Mouse (Mus musculus) kidney, postnatal 0 days (tissue): ENCODE results near the gene Actr5. TPM values are rescaled to one million over a fixed set of nuclear protein-coding genes. Genes with fewer than 3 reads are reported as not detected.

Source experiments
- ATAC-seq: fragments of 200-750 bp; cut with Nextera tagmentation; replicated peaks from 2 replicates; pipeline ENCODE4 v1.8.0; 2017; ENCODE audit warnings: low read depth, moderate number of reproducible peaks, moderate TSS enrichment, moderate library complexity; ENCODE audit not compliant: low FRiP score
- DNase-seq: peaks from one replicate; pipeline ENCODE4 v3.0.0-alpha.2; 2016; ENCODE audit warnings: low spot score
- H3K27ac ChIP-seq: fragments of 300-500 bp; sonication (generic); 2 replicates; pipeline ENCODE4 v1.5.1; 2014; ENCODE audit warnings: mild to moderate bottlenecking
- H3K27me3 ChIP-seq: fragments of 300-500 bp; sonication (generic); 2 replicates; pipeline ENCODE4 v1.6.1; 2014; ENCODE audit warnings: low read length, mixed read lengths; ENCODE audit not compliant: insufficient read depth
- H3K36me3 ChIP-seq: fragments of 300-500 bp; sonication (generic); 2 replicates; pipeline ENCODE4 v1.6.1; 2014; ENCODE audit warnings: low read length, mixed read lengths; ENCODE audit not compliant: insufficient read depth
- H3K4me1 ChIP-seq: fragments of 300-500 bp; sonication (generic); replicated peaks from 2 replicates; pipeline ENCODE4 v1.6.1; 2014; ENCODE audit warnings: antibody characterized with exemption, low read length, mixed read lengths; ENCODE audit not compliant: insufficient read depth
- H3K4me2 ChIP-seq: fragments of 300-500 bp; sonication (generic); 2 replicates; pipeline ENCODE4 v1.6.1; 2014; ENCODE audit warnings: mild to moderate bottlenecking, low read length, moderate library complexity, mixed read lengths
- H3K4me3 ChIP-seq: fragments of 300-500 bp; sonication (generic); replicated peaks from 2 replicates; pipeline ENCODE4 v1.5.1; 2014; ENCODE audit warnings: low read depth, low read length
- H3K9ac ChIP-seq: fragments of 300-500 bp; sonication (generic); 2 replicates; pipeline ENCODE4 v1.6.1; 2014; ENCODE audit warnings: low read depth, low read length
- H3K9me3 ChIP-seq: fragments of 300-500 bp; sonication (generic); replicated peaks from 2 replicates; pipeline ENCODE4 v1.6.1; 2016; ENCODE audit warnings: low read length, inconsistent platforms, mixed read lengths
- CTCF ChIP-seq: IDR thresholded peaks from 2 replicates; pipeline ENCODE4 v1.5.1; 2016; ENCODE audit warnings: antibody characterized with exemption, low read depth, mild to moderate bottlenecking, moderate library complexity
- WGBS: fragments of 180-500 bp; shearing (Covaris S2); extraction: QIAGEN DNeasy Blood & Tissue Kit; methylation state at CpG from one replicate; pipeline ENCODE4 v1.1.7; 2014; 5-methylcytosine and 5-hydroxymethylcytosine counted together
- polyA plus RNA-seq: library from polyadenylated mRNA; unstranded; fragments of >200 nt; fragmentation: Nextera tagmentation; extraction: Ambion mirVana; gene quantifications from 2 replicates; pipeline ENCODE4 v1.2.1, GENCODE M21; 2015

The Actr5 gene
- polyA plus RNA-seq, 1 experiment from 2014 or later = 9.1 TPM

DNA sequence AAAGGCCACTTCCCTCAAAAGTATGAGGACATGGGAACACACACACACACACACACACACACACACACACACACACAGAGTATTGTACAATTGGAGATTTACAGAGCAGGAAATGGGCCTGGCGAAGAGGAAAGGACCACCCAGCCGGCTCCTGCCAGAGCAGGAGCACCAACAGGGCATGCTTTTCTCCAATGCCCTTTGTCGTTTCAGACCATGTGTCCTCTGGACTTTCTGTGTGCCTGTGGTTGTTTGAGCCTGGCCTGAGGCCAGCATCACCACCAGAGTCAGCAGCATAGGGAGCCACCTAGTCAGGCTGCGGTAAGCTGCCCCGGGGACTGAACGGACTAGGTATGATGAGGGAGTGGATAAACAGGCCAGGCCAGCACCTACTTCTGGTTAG, 34.1 kb downstream of the Actr5 start:
- DNase-seq (peak; percentile 60), ATAC-seq (peak; percentile 85)
- no peak for TF ChIP-seq CTCF
- H3K4me2 ChIP-seq = no peak overlapping the region
- peak overlapping the region; percentile 65 for H3K27ac ChIP-seq
- no peak overlapping the region for H3K4me3 ChIP-seq
- H3K36me3 ChIP-seq = no peaks in the 10 kb centered on the region
- WGBS = 28% methylated on average over 6 of the region's 6 CpGs
- no peaks in the 10 kb centered on the region for H3K27me3 ChIP-seq
- H3K9ac ChIP-seq = no peak overlapping the region
- no peaks in the 10 kb centered on the region for H3K9me3 ChIP-seq
- H3K4me1 ChIP-seq = 0 out of 2 replicates have a peak, but pooled peaks cover 4% of the 10 kb centered on the region

DNA sequence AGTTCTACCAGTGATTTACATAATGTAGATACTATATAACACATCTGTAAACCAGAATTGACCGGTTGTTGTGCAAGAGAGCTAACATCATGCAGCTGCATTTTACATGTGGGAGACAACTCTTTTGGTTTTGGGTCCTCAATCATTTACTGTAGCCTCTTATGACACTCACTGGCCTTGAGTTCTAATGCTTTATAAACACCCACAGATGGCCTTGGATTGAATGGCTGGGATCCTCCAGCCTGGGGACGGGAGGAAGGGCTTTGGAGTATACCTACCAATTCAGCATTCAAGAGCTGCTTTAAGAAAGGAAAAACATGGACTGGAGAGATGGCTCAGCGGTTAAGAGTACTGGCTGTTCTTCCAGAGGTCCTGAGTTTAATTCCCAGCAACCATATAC, 34.7 kb downstream of the Actr5 start:
- Histone ChIP-seq H3K4me2 (no peak overlapping the region), H3K9me3 (no peaks in the 10 kb centered on the region), H3K27me3 (no peaks in the 10 kb centered on the region), H3K9ac (no peak overlapping the region), H3K36me3 (no peaks in the 10 kb centered on the region), H3K4me1 (0 out of 2 replicates have a peak, but pooled peaks cover 4% of the 10 kb centered on the region), H3K27ac (peak overlapping the region; percentile 65), H3K4me3 (no peak overlapping the region)
- DNase-seq = no peak
- ATAC-seq = no peak
- 68% methylated on average over 3 of the region's 3 CpGs for WGBS
- TF ChIP-seq CTCF = no peak

DNA sequence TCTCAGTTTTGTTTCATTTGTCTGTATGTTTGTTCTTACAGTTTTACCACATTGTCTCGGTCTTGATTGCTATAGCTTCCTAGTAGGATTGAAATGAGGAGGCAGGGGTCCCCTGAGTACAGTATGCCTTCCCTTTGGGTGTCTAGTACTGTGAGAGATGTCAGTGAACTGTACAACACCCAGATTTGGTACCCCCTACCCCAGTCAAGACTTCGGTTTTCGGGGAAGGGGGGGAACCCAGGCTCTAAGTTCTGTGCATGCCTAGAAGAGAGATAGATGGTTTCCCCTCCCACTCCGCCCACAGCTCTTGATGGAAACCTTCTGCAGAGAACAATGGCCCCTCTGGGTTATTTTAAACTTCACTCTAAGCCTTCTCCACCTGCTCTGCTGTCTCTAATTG, 40.4 kb downstream of the Actr5 start, which contains the start of gene Ppp1r16b:
Gene Ppp1r16b (plus strand): TSS at position 301 of the 400 bp plus-strand sequence.
- ATAC-seq = no peak
- Histone ChIP-seq H3K4me3 (no peak within 1 kb of the TSS), H3K9ac (no peak within 1 kb of the TSS), H3K27me3 (0 out of 2 replicates have a peak, but pooled peaks cover 5% of the 10 kb centered on the region), H3K36me3 (no peaks in the 10 kb centered on the region), H3K4me1 (peaks cover 19% of the 10 kb centered on the region; the same call in 1 of the 2 replicates), H3K4me2 (no peak within 1 kb of the TSS), H3K27ac (peak within 1 kb of the TSS; percentile 9; the same call in 1 of the 2 replicates), H3K9me3 (no peaks in the 10 kb centered on the region)
- TF ChIP-seq CTCF = no peak
- 62% methylated on average over 4 of the region's 4 CpGs for WGBS
- DNase-seq = no peak

DNA sequence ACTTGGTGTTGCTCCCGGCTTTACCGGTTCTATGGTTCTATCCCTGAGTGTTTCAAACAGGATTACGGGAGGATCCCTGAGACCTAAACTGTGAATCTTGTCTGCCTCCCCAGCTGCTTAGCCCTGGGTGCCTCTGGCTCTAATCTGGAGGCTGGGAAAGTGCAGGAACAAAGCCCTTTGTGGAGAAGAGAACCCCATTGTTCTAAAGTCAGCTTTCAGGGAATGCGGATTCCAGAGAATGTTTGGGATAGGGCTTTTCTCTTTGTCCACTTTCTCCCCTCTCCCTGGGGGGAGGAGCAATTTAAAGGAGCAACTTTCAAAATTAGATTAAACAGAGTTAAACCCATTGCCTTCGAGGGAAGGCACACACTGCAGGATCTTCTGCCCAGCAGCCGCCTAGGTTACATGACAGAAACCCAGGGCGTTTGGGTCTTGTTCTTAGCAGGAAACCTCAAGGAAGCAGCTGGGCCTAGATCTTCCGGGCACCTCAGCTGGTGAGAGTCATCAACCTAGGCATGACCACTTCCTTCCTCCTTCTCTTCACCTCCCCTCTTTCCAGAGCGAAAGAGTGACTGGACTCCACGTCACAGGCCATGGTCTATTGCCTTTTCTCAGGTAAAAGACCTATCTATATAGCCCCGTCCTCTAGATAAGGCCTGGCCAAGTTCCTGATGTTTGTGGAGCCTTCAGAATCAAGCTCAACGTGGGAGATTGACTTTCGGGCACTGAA, 41.5 kb downstream of the Actr5 start:
- Histone ChIP-seq H3K27ac (peak overlapping the region; percentile 66), H3K9ac (no peak overlapping the region), H3K27me3 (0 out of 2 replicates have a peak, but pooled peaks cover 5% of the 10 kb centered on the region), H3K4me1 (peaks cover 24% of the 10 kb centered on the region; the same call in 1 of the 2 replicates), H3K4me3 (no peak overlapping the region), H3K36me3 (no peaks in the 10 kb centered on the region), H3K9me3 (no peaks in the 10 kb centered on the region), H3K4me2 (no peak overlapping the region)
- WGBS = 52% methylated on average over 13 of the region's 13 CpGs
- ATAC-seq (no peak), DNase-seq (peak; percentile 37)
- no peak for TF ChIP-seq CTCF

DNA sequence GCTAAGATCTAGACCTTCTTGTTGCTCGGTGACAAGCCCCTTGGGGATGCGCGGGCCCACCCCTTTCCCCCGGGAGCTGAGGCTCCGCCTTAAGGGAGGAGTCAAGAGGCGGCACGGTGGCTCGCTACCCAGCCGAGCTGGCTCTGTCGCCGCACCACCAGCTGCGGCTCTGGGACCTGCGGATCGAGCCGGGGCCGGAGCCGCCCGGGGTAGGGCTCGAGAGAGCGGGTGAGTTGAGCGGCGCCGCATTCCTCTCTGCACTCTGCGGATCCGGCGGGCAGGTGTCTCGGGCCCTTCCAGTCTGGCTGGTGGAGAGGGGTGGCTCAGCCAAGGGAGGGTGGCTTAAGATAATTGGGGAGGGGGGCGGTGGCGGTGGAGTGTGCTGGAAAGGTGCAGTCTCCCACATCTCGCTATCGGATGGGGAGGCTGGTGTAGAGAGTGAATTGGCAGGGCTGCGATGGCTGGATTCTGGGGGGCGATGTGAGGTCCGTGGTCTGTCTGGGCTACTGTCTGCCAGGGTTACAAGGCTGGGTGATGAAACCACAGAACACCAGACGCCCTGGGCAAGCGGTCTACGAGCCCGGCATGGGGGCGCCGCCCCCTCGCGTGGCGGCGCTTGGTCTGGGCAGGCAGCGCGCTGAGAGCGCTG, 42.5 kb downstream of the Actr5 start:
- H3K4me3 ChIP-seq = peak overlapping the region; percentile 57
- DNase-seq (peak; percentile 49), ATAC-seq (peak; percentile 53; the same call in 1 of the 2 replicates)
- peaks cover 24% of the 10 kb centered on the region; the same call in 1 of the 2 replicates for H3K4me1 ChIP-seq
- 0 out of 2 replicates have a peak, but pooled peaks cover 5% of the 10 kb centered on the region for H3K27me3 ChIP-seq
- H3K9ac ChIP-seq = peak overlapping the region; percentile 59
- no peaks in the 10 kb centered on the region for H3K9me3 ChIP-seq
- peak overlapping the region; percentile 66 for H3K27ac ChIP-seq
- peak overlapping the region; percentile 89 for H3K4me2 ChIP-seq
- under 1% methylated on average over 45 of the region's 47 CpGs for WGBS
- H3K36me3 ChIP-seq = no peaks in the 10 kb centered on the region
- no peak for TF ChIP-seq CTCF

DNA sequence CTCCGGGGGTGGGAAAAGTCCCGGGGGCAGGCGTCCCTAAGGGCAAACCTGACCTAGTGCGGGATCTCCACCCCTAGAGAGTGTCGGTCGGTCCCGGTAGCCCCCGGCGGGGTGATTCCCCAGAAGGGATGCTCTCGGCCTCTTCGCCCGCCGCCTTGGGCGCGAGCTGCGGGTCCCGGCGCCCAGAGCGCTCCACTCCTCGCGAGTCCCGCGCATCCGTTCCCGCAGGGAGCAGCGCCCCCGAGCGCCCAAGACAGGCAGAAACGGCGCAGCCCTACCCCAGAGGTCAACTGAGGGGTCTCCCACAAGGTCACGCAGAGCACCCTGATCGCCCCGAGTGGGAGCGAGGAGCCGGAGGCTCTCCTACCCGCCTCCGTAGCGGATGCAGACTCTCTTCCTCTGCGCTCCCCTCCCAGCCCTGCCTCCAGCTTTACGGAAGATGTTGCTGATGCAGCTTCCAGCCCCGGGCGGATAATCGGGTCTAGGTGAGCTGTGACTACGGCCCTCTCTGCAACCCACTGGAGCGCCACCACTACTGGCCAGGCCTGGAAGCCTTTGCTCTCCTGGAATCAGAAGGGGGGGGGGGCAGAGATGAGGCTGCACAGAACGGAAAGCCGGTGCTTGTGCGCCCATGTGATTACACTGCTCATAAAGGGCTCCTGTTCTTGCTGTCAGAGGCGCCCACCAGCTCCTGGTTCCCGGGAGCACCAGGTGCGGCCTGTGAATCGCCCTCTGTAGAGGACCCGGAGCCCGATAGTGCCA, 43.2 kb downstream of the Actr5 start:
- peak; percentile 43 for TF ChIP-seq CTCF
- H3K9ac ChIP-seq = peak overlapping the region; percentile 59
- H3K4me2 ChIP-seq = peak overlapping the region; percentile 89
- H3K4me1 ChIP-seq = peaks cover 24% of the 10 kb centered on the region; the same call in 1 of the 2 replicates
- WGBS = under 1% methylated on average over 54 of the region's 54 CpGs
- H3K27ac ChIP-seq = peak overlapping the region; percentile 66
- peak overlapping the region; percentile 57 for H3K4me3 ChIP-seq
- H3K36me3 ChIP-seq = no peaks in the 10 kb centered on the region
- DNase-seq = peak; percentile 31
- H3K9me3 ChIP-seq = no peaks in the 10 kb centered on the region
- no peak; the same call in 1 of the 2 replicates for ATAC-seq
- H3K27me3 ChIP-seq = 0 out of 2 replicates have a peak, but pooled peaks cover 5% of the 10 kb centered on the region
